Mouse (Mus musculus) midbrain, embryonic 10.5 days (tissue): Measurements from ENCODE around the gene Kcnc3. TPM values are rescaled to one million over a fixed set of nuclear protein-coding genes. Genes with fewer than 3 reads are reported as not detected.
A peak's percentile ranks its signal among the peaks of the same experiment; 100 is the strongest.

Source experiments
- DNase-seq: peaks from one replicate; pipeline ENCODE4 v3.0.0-alpha.2; 2017; ENCODE audit warnings: low spot score
- H3K27ac ChIP-seq: fragments of 300-500 bp; sonication (generic); replicated peaks from 2 replicates; pipeline ENCODE4 v1.5.1; 2016; ENCODE audit warnings: mild to moderate bottlenecking
- H3K27me3 ChIP-seq: fragments of 300-500 bp; sonication (generic); 2 replicates; pipeline ENCODE4 v1.6.1; 2016; ENCODE audit warnings: low read depth, mild to moderate bottlenecking; ENCODE audit not compliant: poor library complexity, severe bottlenecking
- H3K36me3 ChIP-seq: fragments of 300-500 bp; sonication (generic); 2 replicates; pipeline ENCODE4 v1.6.1; 2016; ENCODE audit warnings: mild to moderate bottlenecking, moderate library complexity
- H3K4me1 ChIP-seq: fragments of 300-500 bp; sonication (generic); 2 replicates; pipeline ENCODE4 v1.6.1; 2016
- H3K4me3 ChIP-seq: fragments of 300-500 bp; sonication (generic); 2 replicates; pipeline ENCODE4 v1.5.1; 2016; ENCODE audit warnings: mild to moderate bottlenecking, moderate library complexity
- H3K9me3 ChIP-seq: fragments of 300-500 bp; sonication (generic); replicated peaks from 2 replicates; pipeline ENCODE4 v1.6.1; 2016; ENCODE audit warnings: mild to moderate bottlenecking
- WGBS: fragments of 180-500 bp; shearing (Covaris S2); methylation state at CpG from one replicate; pipeline ENCODE4 v1.1.7; 2016; 5-methylcytosine and 5-hydroxymethylcytosine counted together
- polyA plus RNA-seq: library from polyadenylated mRNA; unstranded; fragments of >200 nt; fragmentation: Nextera tagmentation; extraction: Ambion mirVana; gene quantifications from 2 replicates; pipeline ENCODE4 v1.2.1, GENCODE M21; 2016

The Kcnc3 gene
- polyA plus RNA-seq, result 1.1 and 1.2 TPM in 2 replicates

- H3K4me3 ChIP-seq, result peak within 1 kb of the TSS; percentile 72
- WGBS, result under 1% methylated on average over 80 of the region's 80 CpGs
- no peaks in the 10 kb centered on the region for H3K9me3 ChIP-seq
- peaks cover 85% of the 10 kb centered on the region for H3K4me1 ChIP-seq
- peaks cover 79% of the 10 kb centered on the region for H3K27me3 ChIP-seq
- H3K27ac ChIP-seq, result peak within 1 kb of the TSS; percentile 74
- peak; percentile 98 for DNase-seq
- peaks cover 7% of the 10 kb centered on the region for H3K36me3 ChIP-seq
Observed at GRCm38 (mm10) chr7:44590402-44591347, at the start of gene Kcnc3. Kcnc3 (plus strand) TSS chr7:44590664.

DNA sequence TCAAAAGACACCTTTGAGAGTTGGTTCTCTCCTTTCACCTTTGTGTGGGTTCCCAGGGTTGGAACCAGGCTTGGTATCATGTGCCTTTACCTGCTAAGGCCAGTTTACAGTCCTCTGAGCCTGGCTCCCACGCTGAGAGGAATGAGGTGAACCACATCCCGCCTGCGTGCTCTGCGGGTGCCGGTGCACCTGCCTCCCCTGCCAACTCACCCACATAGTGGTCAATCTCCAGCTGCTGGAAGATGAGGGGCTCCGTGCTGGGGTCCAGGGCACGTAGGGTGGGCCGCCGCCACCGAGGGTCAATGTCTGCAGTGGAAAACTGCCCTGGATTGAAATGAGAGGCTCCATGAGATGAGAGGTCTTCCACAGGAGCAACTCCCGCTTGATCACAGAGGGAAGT, 47.9 kb upstream of the Kcnc3 start:
- 93% methylated on average over 11 of the region's 11 CpGs for WGBS
- H3K4me3 ChIP-seq, result no peak overlapping the region; the same call in 1 of the 2 replicates
- no peaks in the 10 kb centered on the region for H3K27me3 ChIP-seq
- peaks cover 80% of the 10 kb centered on the region for H3K36me3 ChIP-seq
- no peak for DNase-seq
- H3K27ac ChIP-seq, result no peak overlapping the region
- H3K4me1 ChIP-seq, result peaks cover 9% of the 10 kb centered on the region
- peaks cover 9% of the 10 kb centered on the region; the same call in 1 of the 2 replicates for H3K9me3 ChIP-seq

- 79% methylated on average over 12 of the region's 12 CpGs for WGBS
Observed at GRCm38 (mm10) chr7:44543071-44543470, 47.4 kb upstream of the Kcnc3 start.

GRCm38 (mm10) chr7:44546274-44546673, 44.2 kb upstream of the Kcnc3 start:
- no peak overlapping the region for H3K4me3 ChIP-seq
- peaks cover 63% of the 10 kb centered on the region for H3K36me3 ChIP-seq
- peaks cover 9% of the 10 kb centered on the region; the same call in 1 of the 2 replicates for H3K9me3 ChIP-seq
- WGBS, result 93% methylated on average over 3 of the region's 3 CpGs
- no peaks in the 10 kb centered on the region for H3K27me3 ChIP-seq
- H3K4me1 ChIP-seq, result peaks cover 19% of the 10 kb centered on the region
- DNase-seq, result no peak
- no peak overlapping the region for H3K27ac ChIP-seq

More at GRCm38 (mm10) chr7:44543071-44543470, 47.4 kb upstream of the Kcnc3 start:
- no peak overlapping the region for H3K27ac ChIP-seq
- no peaks in the 10 kb centered on the region for H3K27me3 ChIP-seq
- DNase-seq, result no peak
- peaks cover 9% of the 10 kb centered on the region; the same call in 1 of the 2 replicates for H3K9me3 ChIP-seq
- peaks cover 14% of the 10 kb centered on the region for H3K4me1 ChIP-seq
- H3K36me3 ChIP-seq, result peaks cover 75% of the 10 kb centered on the region
- no peak overlapping the region for H3K4me3 ChIP-seq

DNA sequence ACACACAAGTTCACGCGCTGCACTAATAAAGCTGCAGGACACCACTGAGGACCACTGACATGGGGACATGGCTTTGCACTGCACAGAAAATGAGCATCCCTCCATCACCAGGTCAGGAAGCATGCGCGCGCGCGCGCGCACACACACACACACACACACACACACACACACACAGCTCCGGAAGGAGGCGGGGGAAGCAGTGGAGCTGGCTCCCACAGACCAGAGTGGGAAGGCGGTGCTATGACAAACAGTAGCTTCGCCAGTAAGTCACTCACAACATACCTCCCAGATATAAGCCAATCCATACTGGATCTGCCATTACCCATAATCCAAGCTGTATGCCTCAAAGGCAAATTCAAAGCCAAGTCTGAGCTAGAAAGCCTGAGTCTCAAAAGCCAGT, 43.4 kb upstream of the Kcnc3 start:
- WGBS, result 98% methylated on average over 13 of the region's 13 CpGs
- H3K9me3 ChIP-seq, result peaks cover 9% of the 10 kb centered on the region; the same call in 1 of the 2 replicates
- peaks cover 63% of the 10 kb centered on the region for H3K36me3 ChIP-seq

GRCm38 (mm10) chr7:44547725-44548124, 42.7 kb upstream of the Kcnc3 start:
- Histone ChIP-seq H3K27ac (peak overlapping the region; percentile 91), H3K36me3 (peaks cover 62% of the 10 kb centered on the region)
- no peak for DNase-seq

More for the DNA sequence above, 43.4 kb upstream of the Kcnc3 start:
- Histone ChIP-seq H3K4me1 (peaks cover 20% of the 10 kb centered on the region), H3K27ac (0 out of 2 replicates have a peak overlapping the region, but pooled peaks have one; percentile 91), H3K4me3 (peak overlapping the region; percentile 77), H3K27me3 (no peaks in the 10 kb centered on the region)
- DNase-seq, result no peak

GRCm38 (mm10) chr7:44548497-44549087, 41.9 kb upstream of the Kcnc3 start, which contains the start of gene Pold1:
Pold1 (minus strand) TSS chr7:44548849.
- peak within 1 kb of the TSS; percentile 77 for H3K4me3 ChIP-seq
- WGBS, result under 1% methylated on average over 43 of the region's 43 CpGs
- H3K9me3 ChIP-seq, result peaks cover 9% of the 10 kb centered on the region; the same call in 1 of the 2 replicates
- DNase-seq, result peak; percentile 100
- H3K36me3 ChIP-seq, result peaks cover 54% of the 10 kb centered on the region
- no peaks in the 10 kb centered on the region for H3K27me3 ChIP-seq
- peaks cover 35% of the 10 kb centered on the region for H3K4me1 ChIP-seq
- H3K27ac ChIP-seq, result peak within 1 kb of the TSS; percentile 91

More at GRCm38 (mm10) chr7:44547725-44548124, 42.7 kb upstream of the Kcnc3 start:
- Histone ChIP-seq H3K4me1 (peaks cover 26% of the 10 kb centered on the region), H3K9me3 (peaks cover 9% of the 10 kb centered on the region; the same call in 1 of the 2 replicates), H3K4me3 (peak overlapping the region; percentile 77), H3K27me3 (no peaks in the 10 kb centered on the region)
- 39% methylated on average over 5 of the region's 5 CpGs for WGBS

- H3K9me3 ChIP-seq, result peaks cover 9% of the 10 kb centered on the region; the same call in 1 of the 2 replicates
- DNase-seq, result no peak
- peaks cover 39% of the 10 kb centered on the region for H3K4me1 ChIP-seq
- no peak overlapping the region for H3K27ac ChIP-seq
- peaks cover 53% of the 10 kb centered on the region for H3K36me3 ChIP-seq
- no peaks in the 10 kb centered on the region for H3K27me3 ChIP-seq
- WGBS, result 95% methylated on average over 23 of the region's 23 CpGs
- no peak overlapping the region for H3K4me3 ChIP-seq
Observed at GRCm38 (mm10) chr7:44549621-44550408, 40.6 kb upstream of the Kcnc3 start.

DNA sequence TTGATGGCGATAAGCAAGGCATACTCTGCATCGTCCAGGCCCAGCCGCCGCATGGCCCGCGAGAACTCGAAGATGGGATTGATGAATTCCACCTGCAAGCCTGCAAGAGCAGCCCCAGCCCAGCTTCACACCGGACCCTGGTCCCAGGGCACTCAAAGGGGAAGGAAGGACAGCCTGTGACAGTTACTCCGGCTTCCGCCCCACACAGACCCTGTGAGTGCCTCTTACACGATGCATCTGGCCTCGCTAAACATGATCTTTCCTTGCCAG, 40.1 kb upstream of the Kcnc3 start:
- Histone ChIP-seq H3K36me3 (peaks cover 50% of the 10 kb centered on the region), H3K4me3 (no peak overlapping the region), H3K27me3 (no peaks in the 10 kb centered on the region), H3K4me1 (peaks cover 39% of the 10 kb centered on the region), H3K9me3 (peaks cover 9% of the 10 kb centered on the region; the same call in 1 of the 2 replicates), H3K27ac (no peak overlapping the region)
- 94% methylated on average over 12 of the region's 12 CpGs for WGBS
- no peak for DNase-seq

DNA sequence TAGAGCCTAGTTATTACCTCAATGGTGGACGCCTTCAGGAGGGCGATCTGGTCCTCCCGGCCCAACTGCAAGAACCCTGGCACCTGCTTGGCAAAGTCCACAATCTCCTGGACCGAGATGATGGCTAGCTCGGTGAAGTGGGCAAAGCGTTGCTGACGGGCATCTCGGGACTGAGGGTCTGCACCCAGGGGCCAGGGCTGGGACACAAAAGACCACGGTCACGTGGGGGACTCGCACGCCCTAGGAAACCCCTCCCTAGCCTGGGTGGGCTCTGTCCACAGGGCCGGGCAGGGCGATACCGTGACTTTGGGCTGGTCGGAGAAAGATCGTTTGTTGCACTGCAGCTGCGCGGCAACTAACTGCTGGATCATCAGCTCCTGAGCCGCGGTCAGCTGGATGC, 39.2 kb upstream of the Kcnc3 start:
- Histone ChIP-seq H3K36me3 (peaks cover 42% of the 10 kb centered on the region), H3K9me3 (peaks cover 5% of the 10 kb centered on the region; the same call in 1 of the 2 replicates), H3K4me1 (peaks cover 39% of the 10 kb centered on the region), H3K27me3 (no peaks in the 10 kb centered on the region), H3K4me3 (no peak overlapping the region), H3K27ac (no peak overlapping the region)
- no peak for DNase-seq
- WGBS, result 94% methylated on average over 21 of the region's 21 CpGs

- Histone ChIP-seq H3K27ac (no peak overlapping the region), H3K27me3 (no peaks in the 10 kb centered on the region), H3K4me1 (peaks cover 38% of the 10 kb centered on the region), H3K4me3 (peak overlapping the region; percentile 79; the same call in 1 of the 2 replicates), H3K9me3 (peaks cover under 1% of the 10 kb centered on the region; the same call in 1 of the 2 replicates), H3K36me3 (peaks cover 38% of the 10 kb centered on the region)
- WGBS, result 82% methylated on average over 22 of the region's 22 CpGs
- no peak for DNase-seq
Observed at GRCm38 (mm10) chr7:44551731-44552130, 38.7 kb upstream of the Kcnc3 start.
